Comparison of ENCODE assay signal across 18 mouse cellular contexts in the genomic region with DNA sequence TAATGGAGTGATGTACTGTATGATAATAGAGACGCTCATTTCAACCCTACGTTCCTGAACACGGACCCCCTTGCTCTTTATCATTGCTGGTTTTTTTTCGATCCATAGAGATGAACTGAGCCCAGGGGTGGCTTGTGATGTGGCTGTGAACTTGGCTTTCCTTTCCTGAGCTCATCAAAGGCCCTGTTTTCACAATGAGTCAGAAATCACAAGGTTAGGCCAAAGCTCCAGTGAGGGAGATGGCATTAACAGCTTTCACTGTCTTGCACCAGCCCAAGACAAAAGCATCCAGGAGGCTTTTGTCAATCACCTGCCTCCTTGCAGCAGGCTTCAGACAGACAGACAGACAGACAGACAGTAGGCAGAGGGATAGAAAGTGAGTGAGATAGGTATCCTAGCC.
DNase-seq lines count a peak whose midpoint lies in the region; ATAC-seq and TF ChIP-seq lines count a peak whose summit lies in the region.
"Had no signal": no experiment of that assay in that cellular context is flagged by ENCODE, and none has a peak within 500 bp of the region (broad histone marks: within the 10 kb centered on the region; RNA-seq: fewer than 3 reads in every experiment).

No protein-coding gene starts in this region.

- TF ChIP-seq POLR2A in myocyte (IDR thresholded peaks at IDR 0.05; ENCODE audit: insufficient read length, low read depth) = no peak

- H3K4me1 ChIP-seq in hindbrain, embryonic 10.5 days (replicated peaks) = peaks cover 32% of the 10 kb centered on the region
- no peaks in the 10 kb centered on the region; the same call in 1 of the 2 replicates for H3K4me1 ChIP-seq in hindbrain, embryonic 16.5 days (ENCODE audit: control insufficient read depth, insufficient read depth, low read depth, low read length)

- H3K27ac ChIP-seq in hindbrain, embryonic 10.5 days = 0 out of 2 replicates have a peak overlapping the region, but pooled peaks have one; percentile 14
- no peak overlapping the region for H3K27ac ChIP-seq in hindbrain, embryonic 16.5 days (ENCODE audit: low read depth, low read length)
- H3K27ac ChIP-seq: forebrain, embryonic 12.5 days; hindbrain, postnatal 0 days had no signal

- no peak overlapping the region for H3K4me2 ChIP-seq in hindbrain, embryonic 16.5 days (ENCODE audit: low read length)
- peak overlapping the region; percentile 42 for H3K4me2 ChIP-seq in myocyte (ENCODE audit: low read depth)
- H3K4me2 ChIP-seq: forebrain, embryonic 12.5 days had no signal

- no peak for DNase-seq in hindbrain, embryonic 10.5 days (ENCODE audit: low spot score)
- DNase-seq in 3T3-L1 (ENCODE audit: low read depth, low spot score) = peak; percentile 40
- peak; percentile 68 for DNase-seq in Muller cell, postnatal 12 days (ENCODE audit: inconsistent ontology term)
- DNase-seq in adrenal gland, postnatal 4 days (ENCODE audit: low spot score in 2 of 2) = no peak
- DNase-seq in thymus, adult 18-20 months = no peak
- DNase-seq: adrenal gland, postnatal 14 days; cerebellum, adult 2 months; cerebellum, postnatal 10 days; gastrocnemius, postnatal 10 days; heart, postnatal 10 days; kidney, adult 11 months; kidney, adult 9 months had no signal

- H3K36me3 ChIP-seq in hindbrain, embryonic 10.5 days = no peaks in the 10 kb centered on the region
- no peaks in the 10 kb centered on the region for H3K36me3 ChIP-seq in hindbrain, embryonic 16.5 days (ENCODE audit: control insufficient read depth, insufficient read depth, low read length)
- no peaks in the 10 kb centered on the region for H3K36me3 ChIP-seq in myocyte (ENCODE audit: control insufficient read depth, insufficient read depth)
- H3K36me3 ChIP-seq: embryonic facial prominence, embryonic 10.5 days; forebrain, embryonic 12.5 days had no signal

- H3K4me3 ChIP-seq in hindbrain, embryonic 10.5 days = no peak overlapping the region
- no peak overlapping the region for H3K4me3 ChIP-seq in hindbrain, embryonic 16.5 days (ENCODE audit: low read length)
- H3K4me3 ChIP-seq in myocyte = no peak overlapping the region
- H3K4me3 ChIP-seq: embryonic facial prominence, embryonic 10.5 days; erythroblast, embryonic 14.5 days; forebrain, embryonic 12.5 days had no signal

- H3ac ChIP-seq in myocyte (ENCODE audit: control insufficient read depth, insufficient read length) = no peak overlapping the region

- 92% methylated on average over 4 of the region's 4 CpGs for WGBS in hindbrain, embryonic 10.5 days
- 87% methylated on average over 4 of the region's 4 CpGs for WGBS in hindbrain, embryonic 16.5 days

- no peak for ATAC-seq in hindbrain, embryonic 16.5 days

- H3K27me3 ChIP-seq in hindbrain, embryonic 10.5 days (ENCODE audit: insufficient read depth, poor library complexity, severe bottlenecking) = no peaks in the 10 kb centered on the region
- H3K27me3 ChIP-seq in hindbrain, embryonic 16.5 days (replicated peaks; ENCODE audit: control insufficient read depth, insufficient read depth, low read length) = no peaks in the 10 kb centered on the region; the same call in 1 of the 2 replicates
- no peaks in the 10 kb centered on the region for H3K27me3 ChIP-seq in myocyte (ENCODE audit: control insufficient read depth, insufficient read depth, insufficient read length)
- H3K27me3 ChIP-seq: forebrain, embryonic 12.5 days had no signal

- no peaks in the 10 kb centered on the region for H3K9me3 ChIP-seq in hindbrain, embryonic 10.5 days
- no peaks in the 10 kb centered on the region for H3K9me3 ChIP-seq in hindbrain, embryonic 16.5 days (ENCODE audit: control insufficient read depth, low read length)
- H3K9me3 ChIP-seq: embryonic facial prominence, embryonic 10.5 days; forebrain, embryonic 12.5 days had no signal

- H3K9ac ChIP-seq in hindbrain, embryonic 16.5 days (ENCODE audit: low read depth, low read length) = no peak overlapping the region
- H3K9ac ChIP-seq: forebrain, embryonic 12.5 days had no signal

- H3K79me2 ChIP-seq in myocyte (ENCODE audit: control insufficient read depth, insufficient read depth) = no peaks in the 10 kb centered on the region

TF ChIP-seq in myocyte, 11 proteins besides CTCF, POLR2A, EP300 and RAD21:
- no peak for TF ChIP-seq USF1 (IDR thresholded peaks at IDR 0.05; ENCODE audit: low read depth)
- TF ChIP-seq CEBPB (IDR thresholded peaks at IDR 0.05; ENCODE audit: insufficient read depth, poor library complexity, severe bottlenecking) = peak; percentile 74; the same call in 1 of the 2 replicates

Comparison
In these comparisons a context has a peak if more than half of its experiments do, and no peak if none do; other contexts are left out.
1. DNase-seq: peak in 3T3-L1 (single experiment) and Muller cell, postnatal 12 days (single experiment); none in hindbrain, embryonic 10.5 days (single experiment), adrenal gland, postnatal 4 days (0 of 2) and thymus, adult 18-20 months (0 of 2).